Mouse (Mus musculus): ENCODE results near the gene Trmt13.
"Not testable (repeated sequence)": the region's sequence is repeated elsewhere in the genome, so short reads cannot be mapped to it uniquely, and the experiment has no call there.

Gene Trmt13

GRCm38 (mm10) chr3:116632971-116633370 lies 18.6 kb upstream of the Trmt13 start:
- CTCF ChIA-PET, result no interaction called here

GRCm38 (mm10) chr3:116631459-116631858 lies 17.1 kb upstream of the Trmt13 start:
- CTCF ChIA-PET, result no interaction called here

GRCm38 (mm10) chr3:116622641-116623040 lies 8.3 kb upstream of the Trmt13 start:
- CTCF ChIA-PET, result no interaction called here

GRCm38 (mm10) chr3:116620636-116621370 lies 6.4 kb upstream of the Trmt13 start:
- CTCF ChIA-PET, result interaction anchor here (0.6 kb wide), 1 partner anchor 115 kb away, joined by 3 read pairs; no protein-coding TSS in a partner anchor

GRCm38 (mm10) chr3:116618855-116619254 lies 4.5 kb upstream of the Trmt13 start:
- CTCF ChIA-PET, result no interaction called here

GRCm38 (mm10) chr3:116615318-116616068 lies 1.1 kb upstream of the Trmt13 start:
- CTCF ChIA-PET, result interaction anchor here (0.7 kb wide), 1 partner anchor 616 kb away, joined by 3 read pairs; no protein-coding TSS in a partner anchor

GRCm38 (mm10) chr3:116604570-116604969 lies 9.8 kb downstream of the Trmt13 start:
- CTCF ChIA-PET, result no interaction called here

GRCm38 (mm10) chr3:116601781-116602180 lies 12.6 kb downstream of the Trmt13 start:
- CTCF ChIA-PET, result interaction anchor here (0.5 kb wide), 1 partner anchor 173 kb away, joined by 3 read pairs; no protein-coding TSS in a partner anchor

- CTCF ChIA-PET, result no interaction called here
These were observed 13.4 kb downstream of the Trmt13 start for GRCm38 (mm10) chr3:116601005-116601404.

GRCm38 (mm10) chr3:116599705-116600104 lies 14.7 kb downstream of the Trmt13 start:
- CTCF ChIA-PET, result no interaction called here

- CTCF ChIA-PET, result no interaction called here
These were observed 18.8 kb downstream of the Trmt13 start for GRCm38 (mm10) chr3:116595603-116595991.

- CTCF ChIA-PET, result interaction anchor here (0.5 kb wide), 1 partner anchor 156 kb away, joined by 3 read pairs; no protein-coding TSS in a partner anchor
These were observed 19.4 kb downstream of the Trmt13 start, which contains the start of gene Sass6 for GRCm38 (mm10) chr3:116594728-116595602. Gene Sass6, plus strand, starts transcription at chr3:116594982.

- CTCF ChIA-PET, result interaction anchor here (0.5 kb wide), 1 partner anchor 157 kb away, joined by 3 read pairs; no protein-coding TSS in a partner anchor
These were observed 20.2 kb downstream of the Trmt13 start for GRCm38 (mm10) chr3:116594076-116594727.

GRCm38 (mm10) chr3:116582201-116582600 lies 32.2 kb downstream of the Trmt13 start:
- CTCF ChIA-PET, result no interaction called here

- CTCF ChIA-PET, result no interaction called here
These were observed 37.1 kb downstream of the Trmt13 start for GRCm38 (mm10) chr3:116577286-116577685.

GRCm38 (mm10) chr3:116570628-116571027 lies 43.8 kb downstream of the Trmt13 start:
- CTCF ChIA-PET, result no interaction called here

GRCm38 (mm10) chr3:116563095-116563492 lies 51.3 kb downstream of the Trmt13 start:
- CTCF ChIA-PET, result no interaction called here

- CTCF ChIA-PET, result no interaction called here
These were observed 51.8 kb downstream of the Trmt13 start, which contains the start of gene Lrrc39 for GRCm38 (mm10) chr3:116562408-116563094. Gene Lrrc39, plus strand, starts transcription at chr3:116562973.

GRCm38 (mm10) chr3:116561315-116561714 lies 53.1 kb downstream of the Trmt13 start:
- CTCF ChIA-PET, result not testable (repeated sequence)

- CTCF ChIA-PET, result no interaction called here
These were observed 63.0 kb downstream of the Trmt13 start for GRCm38 (mm10) chr3:116551362-116551761.

GRCm38 (mm10) chr3:116547430-116547829 lies 67.0 kb downstream of the Trmt13 start:
- CTCF ChIA-PET, result no interaction called here
